9 mouse cellular contexts compared by ENCODE assay signal in genomic region chr19:60608766-60609165, GRCm38 (mm10). TPM values are rescaled to one million over a fixed set of nuclear protein-coding genes. Genes with fewer than 3 reads are reported as not detected.
A peak's percentile ranks its signal among the peaks of the same experiment; 100 is the strongest.
DNase-seq lines count a peak whose midpoint lies in the region; ATAC-seq lines count a peak whose summit lies in the region.
"Had no signal": no experiment of that assay in that cellular context is flagged by ENCODE, and none has a peak within 500 bp of the region (broad histone marks: within the 10 kb centered on the region; RNA-seq: fewer than 3 reads in every experiment).

No protein-coding gene starts in this region.

- DNase-seq in kidney, adult 18-20 months = peak; percentile 57
- DNase-seq in adipocyte (ENCODE audit: low spot score) = peak; percentile 51
- peak; percentile 39 for DNase-seq in lung, postnatal 25 days (ENCODE audit: low spot score)
- DNase-seq in left cerebral cortex, postnatal 36 days (ENCODE audit: low spot score in 2 of 2) = no peak
- no peak for DNase-seq in frontal cortex, postnatal 36 days (ENCODE audit: low spot score in 2 of 2)

- 38% methylated on average over 5 of the region's 5 CpGs for WGBS in kidney, embryonic 14.5 days

- ATAC-seq in kidney, embryonic 14.5 days (ENCODE audit: low FRiP score, low TSS enrichment) = no peak
- peak; percentile 39 for ATAC-seq in CD4-positive, CD25-positive, alpha-beta regulatory T cell, adult 4 months
- peak; percentile 65 for ATAC-seq in granulocyte monocyte progenitor cell, adult 5-6 weeks (replicated peaks; ENCODE audit: poor library complexity, severe bottlenecking)

- intact Hi-C loops in left cerebral cortex, postnatal 36 days (cut with DNase I) = no loop called here

- H3K9me3 ChIP-seq in kidney, embryonic 14.5 days (ENCODE audit: control insufficient read depth, low read length) = no peaks in the 10 kb centered on the region
- H3K9me3 ChIP-seq: midbrain, embryonic 12.5 days had no signal

- no peaks in the 10 kb centered on the region for H3K36me3 ChIP-seq in kidney, embryonic 14.5 days (ENCODE audit: control insufficient read depth, insufficient read depth, low read length)
- H3K36me3 ChIP-seq: midbrain, embryonic 12.5 days had no signal

- no peak overlapping the region for H3K4me3 ChIP-seq in kidney, embryonic 14.5 days (ENCODE audit: low read length)
- H3K4me3 ChIP-seq: midbrain, embryonic 12.5 days had no signal

- no peak overlapping the region for H3K4me2 ChIP-seq in kidney, embryonic 14.5 days (replicated peaks; ENCODE audit: low read depth, low read length)
- H3K4me2 ChIP-seq: midbrain, embryonic 12.5 days had no signal

- no peak overlapping the region for H3K27ac ChIP-seq in kidney, embryonic 14.5 days (ENCODE audit: low read depth, low read length)
- H3K27ac ChIP-seq: midbrain, embryonic 12.5 days had no signal

- no peaks in the 10 kb centered on the region for H3K4me1 ChIP-seq in kidney, embryonic 14.5 days (ENCODE audit: control insufficient read depth, insufficient read depth, low read length)

- H3K27me3 ChIP-seq in kidney, embryonic 14.5 days (ENCODE audit: control insufficient read depth, insufficient read depth, low read length) = no peaks in the 10 kb centered on the region
- H3K27me3 ChIP-seq: midbrain, embryonic 12.5 days had no signal

- no peak overlapping the region for H3K9ac ChIP-seq in kidney, embryonic 14.5 days (ENCODE audit: low read depth, low read length)
- H3K9ac ChIP-seq: midbrain, embryonic 12.5 days had no signal

RNA-seq across cellular contexts. Expression of gene Cacul1, which starts 27.9 kb away (rescaled TPM):
- polyA plus RNA-seq in kidney, embryonic 14.5 days (2014; fragmentation: Nextera tagmentation; extraction: Ambion mirVana) = 16.6 and 32.7 TPM in 2 replicates
- 10 to 100 TPM; 27.7 to 33.3 TPM for polyA plus RNA-seq in CD4-positive, CD25-positive, alpha-beta regulatory T cell, adult 4 months (2017; shearing (Covaris generic))
- 22.2 and 30.8 TPM in 2 replicates for total RNA-seq in granulocyte monocyte progenitor cell, adult 5-6 weeks (2014; fragmentation: Nextera tagmentation)
- 34.7 and 36.2 TPM in 2 replicates for total RNA-seq in granulocyte monocyte progenitor cell, adult 5-6 weeks (2017)
- 10 to 100 TPM; 45.6 to 54.5 TPM for total RNA-seq in left cerebral cortex, postnatal 36 days (2021)

Comparison
In these comparisons a context has a peak if more than half of its experiments do, and no peak if none do; other contexts are left out.
1. DNase-seq: peak in kidney, adult 18-20 months (single experiment), adipocyte (single experiment) and lung, postnatal 25 days (single experiment); none in left cerebral cortex, postnatal 36 days (0 of 2) and frontal cortex, postnatal 36 days (0 of 2).